Mouse (Mus musculus): ENCODE measurements around the gene Rtn4. TPM values are rescaled to one million over a fixed set of nuclear protein-coding genes. Genes with fewer than 3 reads are reported as not detected.

Rtn4 gene
- polyA plus RNA-seq, 1 experiment: 108 TPM

GRCm38 (mm10) chr11:29790796-29791195 is 98.0 kb downstream of the Rtn4 start:
- Histone ChIP-seq H3K4me1 (ENCODE audit: control insufficient read depth, insufficient read depth, low read length) (no peaks in the 10 kb centered on the region), H3K4me3 (replicated peaks; ENCODE audit: extremely low read depth, low read depth, low read length) (no peak overlapping the region)
- 82% methylated on average over 2 of the region's 2 CpGs for WGBS
- no peak for TF ChIP-seq CTCF (IDR thresholded peaks at IDR 0.05; ENCODE audit: insufficient read depth, low read length)
- TF ChIP-seq POLR2A (IDR thresholded peaks at IDR 0.05; ENCODE audit: borderline replicate concordance, extremely low read depth, low read depth, low read length): no peak
- DNase-seq: no peak

Other genes with a start within 250 kb of the Rtn4 start
- gene Prorsd1, start 177.9 kb upstream of the Rtn4 start, polyA plus RNA-seq (2012; rRNA removed): 2.1 and 3.2 TPM in 2 replicates
- 5.5 and 8.2 TPM in 2 replicates for gene Mtif2, start 166.5 kb upstream of the Rtn4 start, polyA plus RNA-seq (2012; rRNA removed)
- not detected in 2 replicates for gene Clhc1, start 145.0 kb upstream of the Rtn4 start, polyA plus RNA-seq (2012; rRNA removed)
- 68.8 and 118 TPM in 2 replicates for gene Rps27a, start 144.8 kb upstream of the Rtn4 start, polyA plus RNA-seq (2012; rRNA removed)
- 0.20 and 0.23 TPM in 2 replicates for gene 4931440F15Rik, start 132.7 kb downstream of the Rtn4 start, polyA plus RNA-seq (2012; rRNA removed)

All from lung, adult 2 months (tissue).